Mouse (Mus musculus) embryonic facial prominence, embryonic 14.5 days (tissue): ENCODE data around the gene Sept11. TPM values are rescaled to one million over a fixed set of nuclear protein-coding genes. Genes with fewer than 3 reads are reported as not detected.
A peak's percentile ranks its signal among the peaks of the same experiment; 100 is the strongest.

Source experiments
- ATAC-seq: fragments of 200-750 bp; cut with Nextera tagmentation; 2 replicates; pipeline ENCODE4 v1.8.0; 2017; ENCODE audit warnings: low read depth, moderate number of reproducible peaks, moderate TSS enrichment
- DNase-seq: peaks from one replicate; pipeline ENCODE4 v3.0.0-alpha.2; 2015; ENCODE audit warnings: low spot score
- H3K27ac ChIP-seq: fragments of 300-500 bp; sonication (generic); replicated peaks from 2 replicates; pipeline ENCODE4 v1.5.1; 2014; ENCODE audit warnings: low read depth, mild to moderate bottlenecking, low read length, moderate library complexity
- H3K27me3 ChIP-seq: fragments of 300-500 bp; sonication (generic); replicated peaks from 2 replicates; pipeline ENCODE4 v1.6.1; 2014; ENCODE audit warnings: low read length; ENCODE audit not compliant: control insufficient read depth, insufficient read depth
- H3K36me3 ChIP-seq: fragments of 300-500 bp; sonication (generic); 2 replicates; pipeline ENCODE4 v1.6.1; 2014; ENCODE audit warnings: low read length, mixed read lengths; ENCODE audit not compliant: control insufficient read depth, insufficient read depth
- H3K4me1 ChIP-seq: fragments of 300-500 bp; sonication (generic); 2 replicates; pipeline ENCODE4 v1.6.1; 2014; ENCODE audit warnings: antibody characterized with exemption, low read length; ENCODE audit not compliant: control insufficient read depth, insufficient read depth
- H3K4me2 ChIP-seq: fragments of 300-500 bp; sonication (generic); 2 replicates; pipeline ENCODE4 v1.6.1; 2014; ENCODE audit warnings: low read depth, mild to moderate bottlenecking, low read length, moderate library complexity, mixed read lengths
- H3K4me3 ChIP-seq: fragments of 300-500 bp; sonication (generic); 2 replicates; pipeline ENCODE4 v1.5.1; 2014; ENCODE audit warnings: low read depth, mild to moderate bottlenecking, low read length
- H3K9ac ChIP-seq: fragments of 300-500 bp; sonication (generic); 2 replicates; pipeline ENCODE4 v1.6.1; 2014; ENCODE audit warnings: low read depth, mild to moderate bottlenecking, low read length, moderate library complexity, mixed read lengths
- H3K9me3 ChIP-seq: fragments of 300-500 bp; sonication (generic); 2 replicates; pipeline ENCODE4 v1.6.1; 2016; ENCODE audit warnings: low read length; ENCODE audit not compliant: control insufficient read depth
- WGBS: fragments of 180-500 bp; shearing (Covaris S2); extraction: QIAGEN DNeasy Blood & Tissue Kit; methylation state at CpG from one replicate; pipeline ENCODE4 v1.1.7; 2014; 5-methylcytosine and 5-hydroxymethylcytosine counted together
- polyA plus RNA-seq: library from polyadenylated mRNA; unstranded; fragments of >200 nt; fragmentation: Nextera tagmentation; extraction: Ambion mirVana; gene quantifications from 2 replicates; pipeline ENCODE4 v1.2.1, GENCODE M21; 2014

The Sept11 gene
- polyA plus RNA-seq, 1 experiment from 2014 or later, result 187 TPM

DNA sequence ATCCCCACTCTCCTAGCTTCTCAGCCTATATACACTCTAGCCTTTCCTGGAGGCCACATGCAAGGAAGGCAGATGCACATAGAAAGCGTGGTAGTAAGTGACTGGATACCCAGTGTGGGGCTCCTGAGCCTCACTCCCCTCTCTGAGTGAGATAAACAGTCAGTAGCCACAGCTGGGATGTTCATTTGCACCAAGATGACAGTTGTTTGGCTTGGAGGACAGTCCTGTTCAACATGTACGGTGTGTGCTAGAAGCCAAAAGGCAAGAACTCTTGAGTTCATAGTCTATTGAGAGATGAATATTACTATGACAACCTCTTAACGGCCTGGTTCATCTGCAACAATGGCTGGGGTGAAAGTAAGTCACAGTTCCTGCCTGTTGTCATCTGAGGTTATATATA, 2.0 kb upstream of the Sept11 start:
- Histone ChIP-seq H3K4me1 (peaks cover 24% of the 10 kb centered on the region), H3K4me2 (peak overlapping the region; percentile 89), H3K27me3 (no peaks in the 10 kb centered on the region), H3K27ac (no peak overlapping the region), H3K9me3 (no peaks in the 10 kb centered on the region), H3K9ac (no peak overlapping the region), H3K4me3 (peak overlapping the region; percentile 66; the same call in 1 of the 2 replicates), H3K36me3 (no peaks in the 10 kb centered on the region)
- 70% methylated on average over 3 of the region's 3 CpGs for WGBS
- ATAC-seq (no peak), DNase-seq (no peak)

GRCm38 (mm10) chr5:93092147-93092781, 973 bp upstream of the Sept11 start:
- H3K4me1 ChIP-seq, result peaks cover 34% of the 10 kb centered on the region
- peak; percentile 23; the same call in 1 of the 2 replicates for ATAC-seq
- no peak overlapping the region for H3K27ac ChIP-seq

DNA sequence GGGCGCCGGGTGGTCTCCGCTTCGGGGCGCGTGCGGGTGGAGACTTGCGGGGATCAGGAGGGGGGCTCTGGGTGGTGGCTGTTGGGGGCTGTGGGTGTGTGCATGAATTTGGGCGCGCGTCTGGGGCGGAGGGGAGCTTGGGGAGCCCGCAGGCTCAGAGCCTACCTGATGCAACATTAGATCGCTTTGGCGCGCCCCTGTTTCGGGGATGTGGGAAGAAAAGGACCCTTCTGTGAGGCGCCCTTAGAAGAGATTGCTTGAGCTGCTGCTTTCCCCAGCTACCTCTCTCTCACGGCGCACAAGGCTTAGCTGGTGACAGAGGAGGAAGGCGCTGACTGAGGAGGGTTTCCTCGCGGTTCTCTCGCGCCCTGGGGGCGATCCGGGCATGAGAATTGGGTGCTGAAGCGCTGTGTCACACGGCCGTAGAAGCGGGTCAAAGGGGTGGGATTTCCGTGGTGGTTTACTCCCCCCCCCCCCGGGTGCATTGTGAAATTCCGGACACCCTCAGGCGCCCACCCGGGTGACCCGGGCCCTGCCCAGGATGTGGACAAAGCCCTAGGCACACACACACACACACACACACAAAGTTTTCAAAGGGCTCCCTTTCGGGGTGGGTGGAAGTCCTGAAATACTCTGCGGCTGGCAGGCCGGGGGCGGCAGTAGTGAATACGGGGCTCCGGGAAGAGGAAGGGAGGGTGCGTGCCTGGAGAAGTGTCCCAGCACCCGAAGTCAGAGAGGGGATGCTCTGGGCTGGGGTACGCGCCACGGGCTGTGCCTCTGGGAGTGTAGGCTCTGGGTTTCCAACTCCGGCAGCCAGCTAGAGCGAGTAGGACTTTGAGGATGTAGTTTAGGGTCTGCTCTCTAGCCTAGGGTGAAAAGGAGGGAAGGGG, 646 bp downstream of the Sept11 start:
- H3K4me2 ChIP-seq, result peak overlapping the region; percentile 89
- ATAC-seq (peak; percentile 48), DNase-seq (peak; percentile 72)
- peaks cover 48% of the 10 kb centered on the region for H3K4me1 ChIP-seq
- H3K27ac ChIP-seq, result peak overlapping the region; percentile 94
- WGBS, result 0% methylated on average over 42 of the region's 50 CpGs
- no peaks in the 10 kb centered on the region for H3K9me3 ChIP-seq
- H3K4me3 ChIP-seq, result peak overlapping the region; percentile 66
- H3K9ac ChIP-seq, result peak overlapping the region; percentile 86
- H3K36me3 ChIP-seq, result no peaks in the 10 kb centered on the region
- H3K27me3 ChIP-seq, result no peaks in the 10 kb centered on the region

More at GRCm38 (mm10) chr5:93092147-93092781, 973 bp upstream of the Sept11 start:
- Histone ChIP-seq H3K36me3 (no peaks in the 10 kb centered on the region), H3K27me3 (no peaks in the 10 kb centered on the region), H3K4me3 (peak overlapping the region; percentile 66), H3K4me2 (peak overlapping the region; percentile 89), H3K9me3 (no peaks in the 10 kb centered on the region), H3K9ac (peak overlapping the region; percentile 86)
- peak; percentile 48 for DNase-seq
- 4% methylated on average over 27 of the region's 28 CpGs for WGBS

DNA sequence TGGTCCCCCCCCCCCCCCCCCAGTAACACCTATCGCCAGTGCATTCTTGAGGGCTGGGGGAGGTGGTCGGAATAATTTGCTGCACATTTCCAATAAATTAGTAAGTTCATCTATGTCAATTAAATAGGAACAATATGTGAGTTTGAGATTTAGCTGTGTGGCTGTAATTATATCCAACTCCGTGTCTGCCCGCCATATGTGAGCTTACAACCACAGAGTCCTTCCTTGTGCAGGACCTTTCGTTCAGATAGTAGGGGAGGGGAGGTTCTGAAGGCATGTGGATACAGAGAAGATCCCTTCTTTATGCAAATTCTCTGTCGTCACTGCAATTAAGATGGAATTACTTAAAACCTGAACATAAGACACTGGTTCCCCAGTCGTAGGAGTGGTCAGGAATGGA, 2.1 kb downstream of the Sept11 start:
- H3K4me3 ChIP-seq, result peak overlapping the region; percentile 66
- H3K27ac ChIP-seq, result peak overlapping the region; percentile 48
- no peaks in the 10 kb centered on the region for H3K36me3 ChIP-seq
- H3K4me2 ChIP-seq, result peak overlapping the region; percentile 89
- H3K27me3 ChIP-seq, result no peaks in the 10 kb centered on the region
- DNase-seq, result peak; percentile 69
- peaks cover 58% of the 10 kb centered on the region for H3K4me1 ChIP-seq
- ATAC-seq, result no peak
- no peaks in the 10 kb centered on the region for H3K9me3 ChIP-seq
- H3K9ac ChIP-seq, result peak overlapping the region; percentile 86
- 27% methylated on average over 7 of the region's 7 CpGs for WGBS

GRCm38 (mm10) chr5:93097204-93097906, 4.1 kb downstream of the Sept11 start:
- WGBS, result 55% methylated on average over 13 of the region's 13 CpGs
- Histone ChIP-seq H3K4me1 (peaks cover 65% of the 10 kb centered on the region), H3K4me2 (peak overlapping the region; percentile 89; the same call in 1 of the 2 replicates), H3K36me3 (0 out of 2 replicates have a peak, but pooled peaks cover 2% of the 10 kb centered on the region), H3K9me3 (no peaks in the 10 kb centered on the region), H3K27ac (no peak overlapping the region), H3K9ac (no peak overlapping the region; the same call in 1 of the 2 replicates), H3K27me3 (no peaks in the 10 kb centered on the region), H3K4me3 (no peak overlapping the region)
- ATAC-seq, result no peak
- no peak for DNase-seq

- ATAC-seq (no peak), DNase-seq (no peak)
- no peak overlapping the region for H3K9ac ChIP-seq
- H3K36me3 ChIP-seq, result 0 out of 2 replicates have a peak, but pooled peaks cover 5% of the 10 kb centered on the region
- 57% methylated on average over 6 of the region's 6 CpGs for WGBS
- no peak overlapping the region for H3K4me3 ChIP-seq
- H3K27ac ChIP-seq, result no peak overlapping the region
- no peak overlapping the region for H3K4me2 ChIP-seq
- H3K9me3 ChIP-seq, result no peaks in the 10 kb centered on the region
- peaks cover 65% of the 10 kb centered on the region for H3K4me1 ChIP-seq
- no peaks in the 10 kb centered on the region for H3K27me3 ChIP-seq
Observed at GRCm38 (mm10) chr5:93098219-93098618, 5.0 kb downstream of the Sept11 start.

GRCm38 (mm10) chr5:93098811-93099210, 5.6 kb downstream of the Sept11 start:
- Histone ChIP-seq H3K4me3 (no peak overlapping the region), H3K9ac (no peak overlapping the region), H3K9me3 (no peaks in the 10 kb centered on the region), H3K4me1 (peaks cover 65% of the 10 kb centered on the region), H3K27me3 (no peaks in the 10 kb centered on the region), H3K4me2 (no peak overlapping the region), H3K27ac (no peak overlapping the region), H3K36me3 (0 out of 2 replicates have a peak, but pooled peaks cover 5% of the 10 kb centered on the region)
- ATAC-seq (no peak), DNase-seq (no peak)
- WGBS, result 63% methylated on average over 14 of the region's 14 CpGs

DNA sequence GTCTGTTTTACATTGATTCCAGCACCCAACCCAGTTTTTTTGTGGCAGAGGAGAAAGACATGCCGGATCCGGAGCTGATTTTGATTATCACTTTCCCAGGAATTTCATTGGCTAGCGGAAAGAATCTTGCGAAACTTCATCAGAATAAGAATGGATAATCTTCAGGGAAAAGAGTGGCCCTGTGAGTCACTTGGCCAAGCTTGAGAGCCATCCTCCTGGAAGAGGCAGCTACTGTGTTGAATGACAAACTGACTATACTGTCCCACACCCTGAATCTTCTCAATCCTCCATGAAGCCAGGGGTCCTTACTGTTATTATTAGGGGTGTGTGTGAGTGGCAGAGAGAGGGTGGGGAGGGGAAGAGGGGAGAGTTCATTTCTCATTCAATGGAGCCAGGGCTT, 7.7 kb downstream of the Sept11 start:
- Histone ChIP-seq H3K27ac (peak overlapping the region; percentile 33), H3K36me3 (0 out of 2 replicates have a peak, but pooled peaks cover 5% of the 10 kb centered on the region), H3K4me2 (no peak overlapping the region), H3K27me3 (no peaks in the 10 kb centered on the region), H3K4me3 (no peak overlapping the region), H3K9me3 (no peaks in the 10 kb centered on the region), H3K9ac (no peak overlapping the region), H3K4me1 (peaks cover 53% of the 10 kb centered on the region)
- no peak for ATAC-seq
- WGBS, result 66% methylated on average over 4 of the region's 4 CpGs
- DNase-seq, result no peak
